Mouse (Mus musculus): ENCODE measurements around the gene Spon1. TPM values are rescaled to one million over a fixed set of nuclear protein-coding genes. Genes with fewer than 3 reads are reported as not detected.

Gene Spon1
- polyA plus RNA-seq (2012): 0.01 TPM in 2 replicates

DNA sequence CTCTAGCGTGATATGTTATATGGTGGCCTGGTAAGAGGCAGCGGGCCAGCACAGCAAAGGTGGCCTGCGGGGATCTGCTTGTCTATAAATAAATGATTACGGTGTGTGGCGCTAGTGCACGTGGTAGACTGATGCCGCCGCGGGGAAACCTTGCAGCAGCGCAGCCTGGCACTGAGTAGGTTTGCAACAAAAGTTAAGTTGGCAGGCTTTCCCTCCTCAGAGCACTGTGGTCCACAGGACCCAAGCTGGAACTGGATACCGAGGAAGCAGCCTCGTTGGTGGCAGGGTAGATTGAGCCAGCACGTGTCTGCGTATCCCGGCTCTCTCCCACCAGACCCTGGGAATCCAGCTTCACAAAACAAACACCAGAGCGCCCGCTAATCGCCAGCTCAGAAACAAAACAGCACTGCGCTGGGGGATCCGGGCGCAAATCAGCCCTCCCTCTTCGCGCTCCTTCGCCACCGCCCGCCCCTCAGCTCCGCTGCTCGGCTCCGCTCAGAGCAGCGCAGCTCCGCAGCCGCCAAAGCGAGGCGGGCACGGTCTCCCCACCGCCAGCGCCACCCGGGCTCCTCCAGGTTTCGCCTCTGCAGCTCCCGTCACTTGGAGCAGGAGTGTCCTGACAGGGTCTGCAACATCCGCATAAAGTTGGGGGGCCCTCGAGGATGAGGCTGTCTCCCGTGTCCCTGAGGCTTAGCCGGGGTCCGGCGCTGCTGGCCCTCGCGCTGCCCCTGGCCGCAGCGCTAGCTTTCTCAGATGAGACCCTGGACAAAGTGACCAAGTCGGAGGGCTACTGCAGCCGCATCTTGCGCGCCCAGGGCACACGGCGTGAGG lies at the start of gene Spon1:
Spon1 (plus strand) TSS at position 332 of the 831 bp plus-strand sequence.

All from megakaryocyte-erythroid progenitor cell, adult 5 weeks (primary cell).